Mouse (Mus musculus) right cerebral cortex, adult 2 months (tissue): Measurements from ENCODE around the gene Tha1.
A peak's percentile ranks its signal among the peaks of the same experiment; 100 is the strongest.
"Not testable (repeated sequence)": the region's sequence is repeated elsewhere in the genome, so short reads cannot be mapped to it uniquely, and the experiment has no call there.

Experiments
- DNase-seq, 2 experiments: peaks; one replicate each; pipeline ENCODE4 v3.0.0; 2021 to 2022; ENCODE audit warnings: low spot score in 2 of 2

The Tha1 gene

GRCm38 (mm10) chr11:117848271-117848984 lies 24.9 kb downstream of the Tha1 start:
- peak; percentile 44 to 52 for DNase-seq

GRCm38 (mm10) chr11:117847593-117848215 lies 25.6 kb downstream of the Tha1 start:
- DNase-seq, result no peak

GRCm38 (mm10) chr11:117846640-117847039 lies 26.6 kb downstream of the Tha1 start:
- no peak for DNase-seq

GRCm38 (mm10) chr11:117845651-117846050 lies 27.6 kb downstream of the Tha1 start:
- no peak for DNase-seq

- DNase-seq, result no peak
These were observed 28.3 kb downstream of the Tha1 start for GRCm38 (mm10) chr11:117844997-117845396.

GRCm38 (mm10) chr11:117843434-117843833 lies 29.8 kb downstream of the Tha1 start:
- DNase-seq, result no peak

GRCm38 (mm10) chr11:117840910-117841309 lies 32.4 kb downstream of the Tha1 start:
- no peak for DNase-seq

- no peak for DNase-seq
These were observed 34.3 kb downstream of the Tha1 start for GRCm38 (mm10) chr11:117839021-117839420.

GRCm38 (mm10) chr11:117838572-117838971 lies 34.7 kb downstream of the Tha1 start:
- DNase-seq, result no peak

GRCm38 (mm10) chr11:117836306-117836705 lies 37.0 kb downstream of the Tha1 start:
- DNase-seq, result peak; percentile 65 to 73

GRCm38 (mm10) chr11:117834086-117834485 lies 39.2 kb downstream of the Tha1 start:
- DNase-seq, result no peak

- DNase-seq, result not testable (repeated sequence)
These were observed 39.8 kb downstream of the Tha1 start for GRCm38 (mm10) chr11:117833509-117833908.

- peak; percentile 71 to 80 for DNase-seq
These were observed 41.0 kb downstream of the Tha1 start for GRCm38 (mm10) chr11:117832086-117832969.

GRCm38 (mm10) chr11:117830401-117830800 lies 42.9 kb downstream of the Tha1 start:
- DNase-seq, result no peak

GRCm38 (mm10) chr11:117829671-117830215 lies 43.5 kb downstream of the Tha1 start:
- DNase-seq, result no peak

- no peak for DNase-seq
These were observed 44.2 kb downstream of the Tha1 start for GRCm38 (mm10) chr11:117828888-117829604.

GRCm38 (mm10) chr11:117828149-117828887 lies 45.0 kb downstream of the Tha1 start:
- DNase-seq, result no peak

GRCm38 (mm10) chr11:117827386-117827785 lies 45.9 kb downstream of the Tha1 start:
- DNase-seq, result no peak

GRCm38 (mm10) chr11:117826916-117827315 lies 46.4 kb downstream of the Tha1 start:
- DNase-seq, result no peak

GRCm38 (mm10) chr11:117826164-117826563 lies 47.1 kb downstream of the Tha1 start:
- no peak for DNase-seq
